Comparison of ENCODE assay signal across 19 mouse cellular contexts in genomic region chr11:116808811-116809395, GRCm38 (mm10). TPM values are rescaled to one million over a fixed set of nuclear protein-coding genes. Genes with fewer than 3 reads are reported as not detected.
DNase-seq lines count a peak whose midpoint lies in the region; ATAC-seq and TF ChIP-seq lines count a peak whose summit lies in the region.
"Had no signal": no experiment of that assay in that cellular context is flagged by ENCODE, and none has a peak within 500 bp of the region (broad histone marks: within the 10 kb centered on the region; RNA-seq: fewer than 3 reads in every experiment).

No protein-coding gene starts in this region.

- peak; percentile 31 for DNase-seq in cerebellum, adult 9-10 months
- DNase-seq in cerebellum, adult 8-10 months: no peak
- peak; percentile 92 for DNase-seq in heart, adult 11 months
- DNase-seq in heart, adult 9 months (ENCODE audit: low spot score in 2 of 2): no peak
- no peak for DNase-seq in midbrain, postnatal 0 days (ENCODE audit: low spot score)
- DNase-seq in urinary bladder, adult 18-20 months (ENCODE audit: low spot score in 2 of 2): no peak

- 79% methylated on average over 11 of the region's 11 CpGs for WGBS in midbrain, embryonic 13.5 days
- 83% methylated on average over 11 of the region's 11 CpGs for WGBS in midbrain, postnatal 0 days
- 66% methylated on average over 11 of the region's 11 CpGs for whole genome bisulfite sequencing in hindbrain, embryonic 15.5 days

- H3K27me3 ChIP-seq in midbrain, embryonic 13.5 days: no peaks in the 10 kb centered on the region
- no peaks in the 10 kb centered on the region for H3K27me3 ChIP-seq in midbrain, postnatal 0 days (ENCODE audit: insufficient read depth, low read length)
- H3K27me3 ChIP-seq in hindbrain, embryonic 15.5 days: no peaks in the 10 kb centered on the region

- TF ChIP-seq CTCF in midbrain, postnatal 0 days (IDR thresholded peaks at IDR 0.05): no peak

- H3K9ac ChIP-seq in midbrain, embryonic 13.5 days (replicated peaks): 0 out of 2 replicates have a peak overlapping the region, but pooled peaks have one; percentile 21
- H3K9ac ChIP-seq in midbrain, postnatal 0 days (replicated peaks; ENCODE audit: low read length, poor library complexity, severe bottlenecking): no peak overlapping the region
- H3K9ac ChIP-seq in hindbrain, embryonic 15.5 days: no peak overlapping the region
- H3K9ac ChIP-seq: lung, embryonic 14.5 days had no signal

- ATAC-seq in midbrain, embryonic 13.5 days: no peak
- no peak for ATAC-seq in midbrain, postnatal 0 days (ENCODE audit: low FRiP score)
- ATAC-seq in hindbrain, embryonic 15.5 days (ENCODE audit: low FRiP score, low read depth): no peak

- peak overlapping the region; percentile 47; the same call in 1 of the 2 replicates for H3K27ac ChIP-seq in midbrain, embryonic 13.5 days
- no peak overlapping the region for H3K27ac ChIP-seq in midbrain, postnatal 0 days (ENCODE audit: low read depth, low read length)
- H3K27ac ChIP-seq in hindbrain, embryonic 15.5 days (replicated peaks): 0 out of 2 replicates have a peak overlapping the region, but pooled peaks have one; percentile 98
- H3K27ac ChIP-seq: heart, embryonic 10.5 days had no signal

- no peak overlapping the region for H3K4me3 ChIP-seq in midbrain, embryonic 13.5 days (replicated peaks)
- H3K4me3 ChIP-seq in midbrain, postnatal 0 days (ENCODE audit: low read depth, low read length): no peak overlapping the region
- H3K4me3 ChIP-seq in hindbrain, embryonic 15.5 days: no peak overlapping the region
- H3K4me3 ChIP-seq: heart, embryonic 10.5 days; myocyte had no signal

- H3K4me2 ChIP-seq in midbrain, embryonic 13.5 days (replicated peaks): no peak overlapping the region
- no peak overlapping the region for H3K4me2 ChIP-seq in midbrain, postnatal 0 days (ENCODE audit: low read depth, low read length, poor library complexity, severe bottlenecking)
- H3K4me2 ChIP-seq in hindbrain, embryonic 15.5 days: no peak overlapping the region
- H3K4me2 ChIP-seq: lung, embryonic 14.5 days had no signal

- H3K4me1 ChIP-seq in midbrain, embryonic 13.5 days (replicated peaks): peaks cover 56% of the 10 kb centered on the region
- peaks cover 17% of the 10 kb centered on the region; the same call in 1 of the 2 replicates for H3K4me1 ChIP-seq in midbrain, postnatal 0 days (ENCODE audit: insufficient read depth, low read length)
- H3K4me1 ChIP-seq in hindbrain, embryonic 15.5 days (replicated peaks): peaks cover 62% of the 10 kb centered on the region

- no peaks in the 10 kb centered on the region for H3K36me3 ChIP-seq in midbrain, embryonic 13.5 days
- H3K36me3 ChIP-seq in midbrain, postnatal 0 days (ENCODE audit: insufficient read depth, low read length): no peaks in the 10 kb centered on the region
- H3K36me3 ChIP-seq in hindbrain, embryonic 15.5 days: no peaks in the 10 kb centered on the region

- no peaks in the 10 kb centered on the region for H3K9me3 ChIP-seq in midbrain, embryonic 13.5 days
- H3K9me3 ChIP-seq in midbrain, postnatal 0 days (ENCODE audit: low read length): no peaks in the 10 kb centered on the region
- H3K9me3 ChIP-seq in hindbrain, embryonic 15.5 days: no peaks in the 10 kb centered on the region
- H3K9me3 ChIP-seq: heart, embryonic 10.5 days had no signal

RNA-seq across cellular contexts. Expression of gene Mxra7, which starts 18.9 kb away (rescaled TPM):
- 32.5 and 40.4 TPM in 2 replicates for polyA plus RNA-seq in midbrain, embryonic 13.5 days (2015; fragmentation: Nextera tagmentation; extraction: Ambion mirVana)
- total RNA-seq in midbrain, postnatal 0 days (2014; rRNA removed): 23.3 and 39.1 TPM in 2 replicates
- 29.3 and 32.1 TPM in 2 replicates for polyA plus RNA-seq in midbrain, postnatal 0 days (2015; fragmentation: Nextera tagmentation; extraction: Ambion mirVana)
- polyA plus RNA-seq in hindbrain, embryonic 15.5 days (2015; fragmentation: Nextera tagmentation; extraction: Ambion mirVana): 41.5 and 42.8 TPM in 2 replicates
- polyA plus RNA-seq: activated CD4-positive, CD25-positive, alpha-beta regulatory T cell, adult 4 months had no signal

RNA-seq across cellular contexts. Expression of gene St6galnac1, which starts 33.6 kb away (rescaled TPM):
- polyA plus RNA-seq in midbrain, embryonic 13.5 days (2015; fragmentation: Nextera tagmentation; extraction: Ambion mirVana): not detected in 2 replicates
- total RNA-seq in midbrain, postnatal 0 days (2014; rRNA removed): not detected in 2 replicates
- polyA plus RNA-seq in midbrain, postnatal 0 days (2015; fragmentation: Nextera tagmentation; extraction: Ambion mirVana): not detected in 2 replicates
- not detected in 2 replicates for polyA plus RNA-seq in hindbrain, embryonic 15.5 days (2015; fragmentation: Nextera tagmentation; extraction: Ambion mirVana)
- total RNA-seq: heart, postnatal 4 days; layer of hippocampus, postnatal 25 days; left cerebral cortex, postnatal 36 days; liver, adult 2 months; megakaryocyte progenitor cell, adult 5-6 weeks had no signal
- polyA plus RNA-seq: embryonic facial prominence, embryonic 11.5 days; heart, embryonic 10.5 days; liver, adult 2 months; lung, embryonic 14.5 days; myocyte; stomach, embryonic 14.5 days had no signal

RNA-seq across cellular contexts. Expression of gene Mettl23, which starts 34.2 kb away (rescaled TPM):
- 79.0 and 80.0 TPM in 2 replicates for polyA plus RNA-seq in midbrain, embryonic 13.5 days (2015; fragmentation: Nextera tagmentation; extraction: Ambion mirVana)
- total RNA-seq in midbrain, postnatal 0 days (2014; rRNA removed): 28.9 and 32.2 TPM in 2 replicates
- polyA plus RNA-seq in midbrain, postnatal 0 days (2015; fragmentation: Nextera tagmentation; extraction: Ambion mirVana): 47.4 and 48.4 TPM in 2 replicates
- polyA plus RNA-seq in hindbrain, embryonic 15.5 days (2015; fragmentation: Nextera tagmentation; extraction: Ambion mirVana): 62.1 and 65.0 TPM in 2 replicates

RNA-seq across cellular contexts. Expression of gene Jmjd6, which starts 34.3 kb away (rescaled TPM):
- polyA plus RNA-seq in midbrain, embryonic 13.5 days (2015; fragmentation: Nextera tagmentation; extraction: Ambion mirVana): 78.7 and 84.0 TPM in 2 replicates
- 38.1 and 43.6 TPM in 2 replicates for total RNA-seq in midbrain, postnatal 0 days (2014; rRNA removed)
- polyA plus RNA-seq in midbrain, postnatal 0 days (2015; fragmentation: Nextera tagmentation; extraction: Ambion mirVana): 48.8 and 49.8 TPM in 2 replicates
- polyA plus RNA-seq in hindbrain, embryonic 15.5 days (2015; fragmentation: Nextera tagmentation; extraction: Ambion mirVana): 70.2 and 72.4 TPM in 2 replicates

RNA-seq across cellular contexts. Expression of gene Mfsd11, which starts 43.3 kb away (rescaled TPM):
- 48.3 and 48.8 TPM in 2 replicates for polyA plus RNA-seq in midbrain, embryonic 13.5 days (2015; fragmentation: Nextera tagmentation; extraction: Ambion mirVana)
- total RNA-seq in midbrain, postnatal 0 days (2014; rRNA removed): 36.0 and 57.0 TPM in 2 replicates
- polyA plus RNA-seq in midbrain, postnatal 0 days (2015; fragmentation: Nextera tagmentation; extraction: Ambion mirVana): 54.8 and 64.1 TPM in 2 replicates
- polyA plus RNA-seq in hindbrain, embryonic 15.5 days (2015; fragmentation: Nextera tagmentation; extraction: Ambion mirVana): 52.6 and 56.3 TPM in 2 replicates

Comparison
In these comparisons a context has a peak if more than half of its experiments do, and no peak if none do; other contexts are left out.
1. DNase-seq: peak in cerebellum, adult 9-10 months (single experiment) and heart, adult 11 months (single experiment); none in cerebellum, adult 8-10 months (single experiment), heart, adult 9 months (0 of 2), midbrain, postnatal 0 days (single experiment) and urinary bladder, adult 18-20 months (0 of 2).